Mouse (Mus musculus): ENCODE results near the gene Ckm. TPM values are rescaled to one million over a fixed set of nuclear protein-coding genes. Genes with fewer than 3 reads are reported as not detected.

The Ckm gene
- total and polyA plus RNA-seq, 3 experiments, result not detected

- peak; percentile 63 for DNase-seq (ENCODE audit: low read depth, low spot score)
- H3K27ac ChIP-seq (ENCODE audit: control insufficient read depth, low read depth, low read length), result no peak overlapping the region
- H3K79me2 ChIP-seq (ENCODE audit: control insufficient read depth, insufficient read depth, low read length, poor library complexity), result peaks cover 7% of the 10 kb centered on the region
These were observed 53.5 kb downstream of the Ckm start for GRCm38 (mm10) chr7:19458072-19458486.

GRCm38 (mm10) chr7:19458591-19459111 is 54.1 kb downstream of the Ckm start, which contains the start of gene Mark4:
Gene Mark4, minus strand, starts transcription at chr7:19458821.
- no peak for TF ChIP-seq UBTF (IDR thresholded peaks at IDR 0.05; ENCODE audit: borderline replicate concordance, insufficient read depth, low read depth, low read length)
- TF ChIP-seq TAL1 (IDR thresholded peaks at IDR 0.05; ENCODE audit: low read length), result no peak
- TF ChIP-seq MAZ (IDR thresholded peaks at IDR 0.05; ENCODE audit: low read depth, low read length), result 0 out of 2 replicates have a peak, but pooled peaks have one; percentile 3
- TF ChIP-seq MAFK (IDR thresholded peaks at IDR 0.05; ENCODE audit: borderline replicate concordance, low read depth, low read length), result no peak
- no peak for TF ChIP-seq USF2 (IDR thresholded peaks at IDR 0.05; ENCODE audit: borderline replicate concordance in 1 of 2, insufficient read depth in 1 of 2, low read depth in 1 of 2, low read length in 2 of 2)
- TF ChIP-seq USF1 (IDR thresholded peaks at IDR 0.05; ENCODE audit: low read depth, low read length), result no peak
- no peak for TF ChIP-seq BHLHE40 (IDR thresholded peaks at IDR 0.05; ENCODE audit: borderline replicate concordance, low read depth, low read length)
- 0 out of 2 replicates have a peak, but pooled peaks have one; percentile 27 for TF ChIP-seq MXI1 (IDR thresholded peaks at IDR 0.05; ENCODE audit: low read depth, low read length)
- no peak for TF ChIP-seq MAX (IDR thresholded peaks at IDR 0.05; ENCODE audit: low read length)
- peak; percentile 69; the same call in 1 of the 2 replicates for TF ChIP-seq SIN3A (IDR thresholded peaks at IDR 0.05; ENCODE audit: low read length)
- peak in 1 of 2 experiments; percentile 26; a peak in 1 of 4 replicates for TF ChIP-seq POLR2A (IDR thresholded peaks at IDR 0.05; ENCODE audit: control insufficient read depth in 1 of 2, insufficient read depth in 1 of 2, low read depth in 1 of 2, low read length in 2 of 2, poor library complexity in 1 of 2)
- TF ChIP-seq ZC3H11A (IDR thresholded peaks at IDR 0.05; ENCODE audit: low read depth, low read length), result no peak
- TF ChIP-seq GATA1 (IDR thresholded peaks at IDR 0.05; ENCODE audit: low read depth, low read length), result no peak
- no peak for TF ChIP-seq MEF2A (IDR thresholded peaks at IDR 0.05; ENCODE audit: extremely low read depth, insufficient replicate concordance, low read depth, low read length, poor library complexity, severe bottlenecking)
- no peak for TF ChIP-seq MYC (IDR thresholded peaks at IDR 0.05; ENCODE audit: low read depth, low read length)
- no peak for TF ChIP-seq EP300 (IDR thresholded peaks at IDR 0.05; ENCODE audit: low read depth in 1 of 2, low read length in 2 of 2)
- TF ChIP-seq E2F4 (IDR thresholded peaks at IDR 0.05; ENCODE audit: borderline replicate concordance, low read depth, low read length), result no peak
- peak; percentile 23; the same call in 1 of the 2 replicates for TF ChIP-seq NELFE (IDR thresholded peaks at IDR 0.05; ENCODE audit: low read depth, low read length)
- no peak for TF ChIP-seq TBP (IDR thresholded peaks at IDR 0.05; ENCODE audit: low read depth, low read length)
- no peak for TF ChIP-seq ETS1 (IDR thresholded peaks at IDR 0.05; ENCODE audit: low read depth, low read length)
- TF ChIP-seq HCFC1 (IDR thresholded peaks at IDR 0.05; ENCODE audit: low read depth, low read length), result peak; percentile 71; the same call in 1 of the 2 replicates
- TF ChIP-seq RAD21 (IDR thresholded peaks at IDR 0.05; ENCODE audit: low read depth, low read length), result no peak
- TF ChIP-seq CHD1 (IDR thresholded peaks at IDR 0.05; ENCODE audit: low read depth, low read length), result no peak
- H3K9ac ChIP-seq (ENCODE audit: control insufficient read depth, low read depth, low read length, poor library complexity, severe bottlenecking), result peak within 1 kb of the TSS; percentile 83
- DNase-seq (ENCODE audit: low read depth, low spot score), result peak; percentile 90
- peak within 1 kb of the TSS; percentile 81 to 99 for H3K4me3 ChIP-seq (ENCODE audit: control insufficient read depth in 1 of 2, insufficient read depth in 1 of 2, low read depth in 2 of 2, low read length in 2 of 2)
- H3K27me3 ChIP-seq (ENCODE audit: control insufficient read depth in 1 of 2, insufficient read depth in 2 of 2, low read length in 2 of 2), result no peaks in the 10 kb centered on the region
- H3K79me2 ChIP-seq (ENCODE audit: control insufficient read depth, insufficient read depth, low read length, poor library complexity), result peaks cover 7% of the 10 kb centered on the region
- H3K9me3 ChIP-seq (replicated peaks; ENCODE audit: insufficient read depth, low read length), result no peaks in the 10 kb centered on the region
- H3K36me3 ChIP-seq (ENCODE audit: control insufficient read depth in 1 of 2, insufficient read depth in 2 of 2, low read length in 2 of 2), result peaks cover 0 to 4% of the 10 kb centered on the region in 2 experiments; a peak in 1 of 4 replicates
- no peak within 1 kb of the TSS for H3K27ac ChIP-seq (ENCODE audit: control insufficient read depth, low read depth, low read length)
- 0 out of 4 replicates have a peak, but pooled peaks cover 0 to 8% of the 10 kb centered on the region in 2 experiments for H3K4me1 ChIP-seq (ENCODE audit: control insufficient read depth in 1 of 2, insufficient read depth in 2 of 2, low read length in 2 of 2)

More at GRCm38 (mm10) chr7:19458072-19458486, 53.5 kb downstream of the Ckm start:
- 0 out of 4 replicates have a peak, but pooled peaks cover 0 to 8% of the 10 kb centered on the region in 2 experiments for H3K4me1 ChIP-seq (ENCODE audit: control insufficient read depth in 1 of 2, insufficient read depth in 2 of 2, low read length in 2 of 2)
- H3K36me3 ChIP-seq (ENCODE audit: control insufficient read depth in 1 of 2, insufficient read depth in 2 of 2, low read length in 2 of 2), result peaks cover 0 to 4% of the 10 kb centered on the region in 2 experiments; a peak in 1 of 4 replicates
- no peak for TF ChIP-seq TCF12 (IDR thresholded peaks at IDR 0.05; ENCODE audit: low read depth, low read length)
- peak in 2 of 3 experiments; percentile 28 to 50; a peak in 4 of 6 replicates for TF ChIP-seq CTCF (IDR thresholded peaks at IDR 0.05 in 2 of 3, conservative IDR thresholded peaks at IDR 0.05 in 1 of 3; ENCODE audit: control insufficient read depth in 1 of 3, insufficient read depth in 1 of 3, low read depth in 2 of 3, low read length in 3 of 3, poor library complexity in 1 of 3, severe bottlenecking in 1 of 3)
- no peaks in the 10 kb centered on the region for H3K27me3 ChIP-seq (ENCODE audit: control insufficient read depth in 1 of 2, insufficient read depth in 2 of 2, low read length in 2 of 2)
- peak overlapping the region; percentile 81 to 99 for H3K4me3 ChIP-seq (ENCODE audit: control insufficient read depth in 1 of 2, insufficient read depth in 1 of 2, low read depth in 2 of 2, low read length in 2 of 2)
- peak overlapping the region; percentile 83 for H3K9ac ChIP-seq (ENCODE audit: control insufficient read depth, low read depth, low read length, poor library complexity, severe bottlenecking)
- H3K9me3 ChIP-seq (replicated peaks; ENCODE audit: insufficient read depth, low read length), result no peaks in the 10 kb centered on the region
